Mouse (Mus musculus) spleen, postnatal 10 days (tissue): ENCODE data around the gene Txndc16.
A peak's percentile ranks its signal among the peaks of the same experiment; 100 is the strongest.

Source experiments
- DNase-seq, 2 experiments: peaks; one replicate each; pipeline ENCODE4 v3.0.0; 2021 to 2022; ENCODE audit warnings: low spot score in 2 of 2

The Txndc16 gene

DNA sequence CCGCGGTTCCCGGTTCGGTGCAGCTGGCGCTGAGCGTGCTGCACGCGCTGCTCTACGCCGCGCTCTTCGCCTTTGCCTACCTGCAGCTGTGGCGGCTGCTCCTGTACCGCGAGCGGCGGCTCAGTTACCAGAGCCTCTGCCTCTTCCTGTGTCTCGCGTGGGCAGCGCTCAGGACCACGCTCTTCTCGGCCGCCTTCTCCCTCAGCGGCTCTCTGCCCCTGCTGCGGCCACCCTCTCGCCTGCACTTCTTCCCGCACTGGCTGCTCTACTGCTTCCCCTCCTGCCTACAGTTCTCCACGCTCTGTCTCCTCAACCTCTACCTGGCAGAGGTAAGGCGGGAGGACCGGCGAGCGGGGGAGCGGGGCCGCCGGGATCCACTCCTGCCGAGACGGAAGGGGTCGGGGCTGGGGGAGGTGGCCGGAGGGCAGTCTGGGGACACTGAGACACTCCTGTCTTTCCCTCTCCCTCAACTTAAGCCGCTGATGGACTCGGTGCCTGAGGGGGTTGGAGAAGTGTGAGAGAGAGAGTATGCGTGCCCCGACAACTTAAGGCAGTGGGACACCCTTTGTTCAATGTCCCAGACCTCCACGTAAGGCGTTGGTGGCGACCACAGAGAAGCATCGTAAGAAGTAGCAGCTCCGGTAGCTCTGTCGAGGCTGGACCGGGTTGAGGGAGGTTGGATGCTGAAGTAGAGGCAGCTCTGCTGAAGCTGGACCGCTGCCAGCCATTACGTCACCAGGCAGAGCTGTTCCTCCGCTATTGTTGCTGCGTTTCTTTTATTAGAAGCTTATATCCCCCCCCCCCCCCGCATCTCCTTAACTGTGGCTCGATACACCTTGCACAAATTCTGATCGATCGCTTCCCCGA, at the start of gene Txndc16:
Gene Txndc16, minus strand, starts transcription at position 239 of the 867 bp plus-strand sequence.
- peak; percentile 46 to 81 for DNase-seq

DNA sequence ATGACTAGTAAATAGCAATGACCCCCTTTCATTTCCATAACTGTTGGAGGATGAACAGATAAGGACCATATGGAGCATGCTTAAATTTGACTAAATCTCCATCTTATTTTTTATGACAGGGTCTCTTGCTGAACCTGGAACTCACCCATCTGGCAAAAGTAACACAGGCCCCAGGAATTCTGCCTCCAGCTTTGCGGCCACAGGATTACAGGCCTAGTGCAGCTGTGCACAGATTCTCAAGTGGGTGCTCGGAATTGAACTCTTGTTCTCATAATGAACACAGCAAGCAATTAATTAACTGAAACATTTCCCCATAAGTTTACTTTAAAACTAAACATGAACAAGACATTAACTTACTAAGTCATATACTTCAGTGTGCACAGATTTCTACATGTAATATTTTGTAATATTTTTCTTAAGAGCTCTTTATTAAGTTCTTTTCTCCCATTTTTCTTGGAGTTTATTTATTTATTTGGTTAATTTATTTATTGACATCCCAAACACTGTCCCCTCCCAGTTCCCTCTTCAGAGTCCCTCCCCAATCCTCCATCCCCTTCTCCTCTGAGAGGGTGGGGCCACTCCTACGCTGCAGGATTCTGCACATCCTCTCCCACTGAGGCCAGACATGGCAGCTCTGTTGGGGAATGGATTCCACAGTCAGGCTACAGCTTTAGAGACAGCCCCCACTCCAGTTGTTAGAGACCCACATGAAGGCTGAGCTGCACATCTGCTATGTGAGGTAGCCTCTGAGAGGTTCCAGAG, 43.9 kb upstream of the Txndc16 start:
- no peak for DNase-seq

DNA sequence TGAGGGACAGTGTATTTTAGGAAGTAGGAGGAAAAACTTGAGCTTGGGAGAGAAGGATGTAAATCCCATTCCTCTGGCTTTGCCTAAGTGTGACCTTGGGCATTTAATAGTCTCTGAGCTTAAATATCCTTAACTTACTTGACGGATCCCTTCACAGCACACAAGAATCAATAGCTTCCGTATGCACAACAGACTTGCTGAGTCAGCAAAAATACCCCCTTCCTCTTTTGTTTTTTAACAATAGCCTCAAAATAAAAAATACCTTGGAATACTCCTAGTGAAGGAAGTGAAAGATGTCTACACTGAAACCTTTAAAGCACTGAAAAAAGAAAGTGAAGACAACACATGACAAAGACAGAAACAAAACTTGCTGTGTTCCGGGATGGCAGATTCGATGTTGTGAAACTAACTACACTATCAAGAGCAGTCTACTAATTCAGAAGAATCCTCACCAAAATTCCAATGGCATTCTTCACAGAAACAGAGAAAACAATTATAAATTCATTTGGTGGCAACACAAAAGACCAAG, 31.5 kb upstream of the Txndc16 start:
- DNase-seq: no peak

DNA sequence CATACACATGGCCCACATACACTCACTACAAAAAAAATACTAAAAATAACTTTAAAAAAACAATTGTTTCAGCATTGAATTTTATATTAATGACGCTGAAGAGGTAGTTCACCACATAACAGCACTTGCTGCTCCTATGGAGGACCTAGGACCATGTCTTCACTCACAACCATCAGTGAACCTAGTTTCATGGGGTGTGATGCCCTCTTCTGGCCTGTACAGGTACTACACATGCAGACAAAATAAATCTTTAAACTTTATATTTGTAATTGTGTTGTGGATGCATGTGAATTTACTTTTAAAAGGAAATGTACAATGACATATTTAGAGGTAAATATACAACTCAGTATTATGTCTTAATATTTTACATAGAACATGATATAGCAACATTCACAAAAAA, 21.5 kb upstream of the Txndc16 start:
- peak in 1 of 2 experiments; percentile 30 for DNase-seq

DNA sequence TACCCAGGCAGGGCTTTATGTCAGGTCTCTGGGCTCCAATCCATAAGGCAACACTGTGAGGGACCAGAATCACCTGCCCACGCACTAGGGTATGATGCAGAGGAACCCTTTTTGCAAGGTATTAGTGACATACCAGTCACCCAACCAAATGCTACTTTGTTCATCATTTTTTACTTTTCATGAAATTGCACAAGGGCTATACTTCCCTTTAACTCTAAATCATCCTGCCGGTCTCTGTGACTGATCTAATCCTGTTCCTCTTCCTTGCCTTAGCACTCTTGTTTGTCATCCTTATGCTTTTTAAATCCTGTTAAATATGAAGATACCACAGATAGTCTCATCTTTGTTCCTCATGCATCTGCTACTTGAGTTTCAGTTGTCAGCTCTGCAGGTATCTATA, 18.9 kb upstream of the Txndc16 start:
- DNase-seq: no peak

DNA sequence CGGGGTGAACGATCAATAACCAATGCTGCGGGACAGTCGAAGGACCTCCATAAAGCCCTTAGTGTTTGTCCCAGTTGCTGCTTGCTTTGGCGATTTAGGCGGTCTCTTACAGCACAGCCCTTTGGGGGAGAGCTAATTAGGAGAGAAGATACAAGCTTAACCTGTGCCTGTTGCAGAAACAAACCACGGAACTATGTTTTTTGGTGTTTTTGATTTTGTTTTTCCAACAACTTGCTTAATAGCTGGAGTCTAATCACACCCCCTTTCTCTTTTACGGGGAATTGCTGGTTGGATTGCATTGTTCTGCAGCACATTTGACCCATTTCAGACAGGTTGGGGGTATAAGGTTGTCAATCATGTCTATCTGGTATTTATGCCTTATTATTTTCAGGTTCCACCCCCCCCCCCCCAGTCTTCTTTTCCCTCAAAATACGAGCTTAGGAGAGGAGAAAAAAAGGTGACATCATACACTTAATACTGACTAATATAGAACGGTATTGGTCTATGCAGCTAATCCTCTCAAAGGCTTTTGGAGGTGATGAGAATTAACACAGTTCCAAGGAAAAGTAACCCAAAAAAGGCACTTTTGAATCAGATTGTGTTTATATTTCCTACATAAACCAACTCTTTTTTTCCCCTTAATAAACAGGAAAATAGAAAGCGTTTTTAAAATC, 966 bp upstream of the Txndc16 start:
- no peak for DNase-seq

DNA sequence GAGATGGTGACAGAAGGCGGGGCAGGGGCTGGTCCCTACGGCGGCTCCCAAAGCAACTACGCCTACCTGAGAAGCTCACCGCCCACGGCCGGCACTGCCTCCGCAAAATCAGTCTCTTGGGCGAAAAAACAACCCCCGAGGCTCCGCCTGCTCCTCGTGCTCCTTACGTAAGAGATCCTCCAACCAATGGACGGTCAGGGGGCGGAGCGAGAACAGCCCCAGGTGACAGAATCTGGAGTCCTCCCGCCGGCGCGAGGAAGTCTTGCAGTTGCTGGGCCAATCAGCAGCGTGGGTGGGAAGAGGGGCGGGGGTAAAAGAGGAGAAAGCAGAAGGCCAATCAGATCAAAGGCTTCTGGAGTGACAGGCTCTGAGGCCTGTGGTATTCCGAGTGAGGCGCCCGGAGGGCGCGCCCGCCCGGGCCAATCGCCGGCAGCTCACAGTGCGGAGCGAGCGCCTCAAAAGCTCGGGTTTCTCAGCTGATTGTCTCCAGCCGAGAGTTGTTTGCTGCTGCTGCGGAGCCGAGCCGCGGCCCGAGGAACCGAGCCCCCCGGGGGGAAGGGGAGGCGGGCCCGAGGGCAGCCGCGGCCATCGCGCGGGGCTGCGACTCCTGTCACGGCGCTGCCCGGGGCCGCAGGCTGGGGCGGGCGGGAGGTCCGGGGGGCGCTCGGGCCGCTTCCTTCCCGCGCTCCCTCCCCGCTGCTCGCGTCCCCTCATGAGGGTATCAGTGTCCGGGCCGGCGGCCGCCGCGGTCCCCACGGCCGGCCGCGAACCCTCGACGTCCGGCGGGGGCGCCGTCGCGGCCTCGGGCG, 643 bp downstream of the Txndc16 start, which contains the start of gene Gpr137c:
Gene Gpr137c, plus strand, starts transcription at position 437 of the 809 bp plus-strand sequence.
- DNase-seq: peak; percentile 75 to 96

DNA sequence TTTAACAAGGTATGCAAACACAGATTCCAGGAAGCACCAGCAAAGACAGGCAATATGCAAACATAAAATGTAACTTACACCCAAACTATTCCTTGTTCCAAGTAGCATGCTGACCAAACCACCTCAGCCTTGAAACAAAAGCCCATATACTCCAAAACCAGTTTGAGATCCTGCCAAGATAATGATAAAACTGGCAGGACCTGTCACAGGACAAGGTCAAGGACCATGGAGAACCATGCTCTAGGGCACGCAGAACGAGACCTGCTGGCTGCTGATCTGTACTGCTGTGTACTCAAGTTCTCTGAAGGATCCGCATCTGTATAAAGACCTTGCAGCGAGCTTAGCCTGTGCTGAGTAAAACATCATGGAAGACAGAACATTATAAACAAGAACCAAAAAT, 2.4 kb downstream of the Txndc16 start:
- no peak for DNase-seq

DNA sequence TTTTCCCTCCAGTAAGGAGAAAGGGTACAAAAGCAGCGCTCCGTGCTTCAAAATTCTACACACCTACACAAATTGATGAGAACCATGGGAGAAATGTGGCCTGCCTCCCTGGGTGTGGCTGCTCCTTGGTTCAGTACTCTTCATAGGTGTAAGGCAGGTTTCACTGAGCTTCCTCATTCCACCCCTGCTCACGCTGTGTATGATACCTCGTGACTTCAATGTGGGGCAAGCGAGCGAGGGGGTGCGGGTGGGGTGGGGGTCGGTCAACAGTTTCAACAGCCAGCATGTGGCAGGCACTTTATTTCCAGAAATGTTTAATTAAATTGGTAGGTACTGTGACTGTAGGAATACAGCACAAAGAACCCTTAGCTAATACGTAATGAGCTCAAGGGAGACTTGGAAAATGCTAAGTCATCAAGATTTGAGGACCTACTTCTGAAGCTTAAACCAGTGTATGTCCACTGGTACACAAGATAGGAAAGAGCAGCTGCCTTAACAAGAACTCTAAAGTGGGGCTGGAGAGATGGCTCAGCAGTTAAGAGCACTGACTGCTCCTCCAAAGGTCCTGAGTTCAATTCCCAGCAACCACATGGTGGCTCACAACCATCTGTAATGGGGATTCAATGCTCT, 3.3 kb downstream of the Txndc16 start:
- DNase-seq: no peak

DNA sequence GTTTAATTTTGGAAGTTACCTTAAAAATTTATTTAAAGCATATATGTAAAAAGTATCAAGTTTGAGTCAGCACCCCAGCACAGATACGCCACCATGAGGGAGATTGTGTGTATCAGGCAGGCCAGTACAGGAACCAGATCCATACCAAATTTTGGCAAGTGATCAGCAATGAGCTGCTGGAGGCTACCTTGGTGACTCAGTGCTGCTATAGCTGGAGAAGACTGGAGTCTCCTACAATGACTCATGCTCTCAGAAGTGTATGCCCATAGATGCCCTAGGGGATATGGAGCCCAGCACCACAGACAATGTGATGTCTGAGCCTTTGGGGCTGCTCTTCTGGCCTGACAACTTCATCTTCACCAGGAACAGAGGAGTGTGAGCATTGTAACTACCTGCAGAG, 8.7 kb downstream of the Txndc16 start:
- DNase-seq: no peak

DNA sequence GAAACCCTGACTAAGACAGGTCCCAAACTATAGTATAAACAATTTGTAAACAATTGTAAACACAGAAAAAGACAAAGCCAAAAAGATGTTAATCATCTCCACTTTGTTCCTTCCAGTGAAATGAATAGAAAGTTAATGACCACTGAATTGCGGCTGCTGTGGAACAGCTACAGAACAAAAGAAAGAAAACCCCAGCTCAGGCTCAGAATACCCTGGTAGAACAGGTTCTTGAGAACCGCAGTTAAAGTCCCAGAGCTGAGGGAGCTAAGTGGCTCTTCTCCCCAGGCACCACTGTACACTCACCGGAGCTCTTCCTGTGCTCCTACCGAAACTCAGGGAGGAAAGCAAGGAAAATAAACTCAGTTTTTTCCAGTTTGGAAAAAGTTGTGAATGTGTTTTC, 9.4 kb downstream of the Txndc16 start:
- DNase-seq: no peak

DNA sequence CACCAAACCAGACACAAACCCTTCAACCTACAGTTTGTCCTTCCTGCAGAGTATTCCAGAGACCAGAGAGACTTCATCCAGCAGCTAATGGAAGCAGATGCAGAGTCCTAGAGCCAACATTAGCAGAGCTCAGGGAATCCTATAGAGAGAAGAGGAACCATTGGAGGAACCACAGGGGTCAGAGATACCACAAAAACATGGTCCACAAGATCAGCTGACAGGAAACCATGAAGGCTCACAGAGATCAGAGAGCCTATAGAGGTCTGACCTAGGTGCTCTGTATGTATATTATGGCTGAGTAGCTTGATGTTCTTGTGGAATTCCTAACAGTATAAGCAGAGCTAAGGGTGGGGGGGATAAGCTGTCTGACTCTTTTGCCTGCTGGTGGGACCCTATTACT, 19.5 kb downstream of the Txndc16 start:
- DNase-seq: no peak

DNA sequence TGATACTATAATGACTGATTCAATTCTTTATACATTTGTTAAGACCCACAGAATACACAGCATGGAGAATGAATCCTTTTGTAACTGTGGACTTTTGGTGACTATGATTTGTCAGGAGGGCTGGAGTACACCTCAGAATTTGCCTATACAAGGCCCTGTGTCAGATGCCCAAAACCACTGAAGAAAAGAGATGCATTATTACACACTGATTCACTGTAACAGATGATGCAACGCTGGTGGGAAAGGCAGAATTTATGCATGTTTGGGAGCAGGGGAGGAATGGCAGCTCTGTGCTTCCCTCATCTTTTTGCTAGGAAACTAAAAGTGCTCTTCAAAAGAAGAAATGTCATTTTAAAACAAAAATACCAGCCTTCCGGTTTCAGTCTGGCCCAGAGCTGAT, 29.1 kb downstream of the Txndc16 start:
- no peak for DNase-seq

DNA sequence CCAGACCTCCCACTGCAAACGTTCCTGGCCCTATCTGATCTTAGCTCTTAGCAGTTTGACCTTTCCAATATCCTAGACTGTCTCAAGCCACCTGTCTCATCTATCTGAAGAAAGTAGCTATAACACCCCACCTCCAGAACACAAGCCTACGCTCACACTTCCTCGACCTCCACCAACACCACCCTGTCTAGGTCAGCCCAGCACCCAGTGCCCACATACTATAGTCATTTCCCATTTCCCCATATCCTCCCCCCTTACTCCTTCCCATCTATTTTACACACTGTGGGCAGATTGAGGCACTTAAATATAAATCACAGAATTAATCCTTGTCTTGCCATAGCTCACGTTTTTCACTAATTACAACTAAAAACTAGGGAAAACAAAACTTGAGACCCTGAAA, 38.5 kb downstream of the Txndc16 start:
- no peak for DNase-seq

DNA sequence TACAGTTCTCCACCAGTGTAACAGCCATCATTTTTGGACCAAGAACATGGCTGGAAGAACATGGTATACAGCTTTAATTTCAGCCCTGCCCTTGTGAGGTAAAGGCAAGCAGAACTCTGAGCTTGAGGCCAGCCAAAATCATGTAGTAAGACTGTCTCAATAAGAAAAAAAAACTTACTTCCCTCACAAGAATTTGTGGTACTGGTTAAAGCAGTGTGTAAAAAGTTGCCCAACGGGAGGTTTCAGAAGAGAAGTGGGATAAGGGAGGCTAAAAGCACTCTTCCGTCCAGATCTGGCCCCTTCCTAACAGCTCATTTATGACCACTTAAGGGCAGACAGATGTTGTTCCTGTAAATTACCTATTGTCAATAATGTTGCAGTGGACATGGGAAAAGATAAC, 40.5 kb downstream of the Txndc16 start:
- no peak for DNase-seq

DNA sequence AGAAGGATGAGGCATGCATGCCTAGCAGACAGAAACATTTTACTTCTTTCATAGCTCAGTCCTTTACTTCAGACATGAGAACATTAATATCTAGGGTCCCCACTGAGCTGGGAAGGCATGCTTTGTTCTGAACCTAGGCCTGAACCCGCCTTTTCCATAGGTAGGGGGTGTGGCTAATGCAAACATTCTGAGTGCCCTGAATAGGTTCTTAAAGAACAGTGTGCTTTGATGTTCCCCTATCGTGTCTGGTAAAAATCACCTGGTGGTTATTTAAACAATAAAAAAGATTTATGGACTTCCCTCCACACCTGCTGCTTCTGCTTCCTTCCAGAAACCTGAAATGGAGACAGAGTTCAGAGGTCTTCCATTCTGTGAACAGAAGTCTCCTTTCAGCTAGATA, 40.9 kb downstream of the Txndc16 start:
- no peak for DNase-seq

DNA sequence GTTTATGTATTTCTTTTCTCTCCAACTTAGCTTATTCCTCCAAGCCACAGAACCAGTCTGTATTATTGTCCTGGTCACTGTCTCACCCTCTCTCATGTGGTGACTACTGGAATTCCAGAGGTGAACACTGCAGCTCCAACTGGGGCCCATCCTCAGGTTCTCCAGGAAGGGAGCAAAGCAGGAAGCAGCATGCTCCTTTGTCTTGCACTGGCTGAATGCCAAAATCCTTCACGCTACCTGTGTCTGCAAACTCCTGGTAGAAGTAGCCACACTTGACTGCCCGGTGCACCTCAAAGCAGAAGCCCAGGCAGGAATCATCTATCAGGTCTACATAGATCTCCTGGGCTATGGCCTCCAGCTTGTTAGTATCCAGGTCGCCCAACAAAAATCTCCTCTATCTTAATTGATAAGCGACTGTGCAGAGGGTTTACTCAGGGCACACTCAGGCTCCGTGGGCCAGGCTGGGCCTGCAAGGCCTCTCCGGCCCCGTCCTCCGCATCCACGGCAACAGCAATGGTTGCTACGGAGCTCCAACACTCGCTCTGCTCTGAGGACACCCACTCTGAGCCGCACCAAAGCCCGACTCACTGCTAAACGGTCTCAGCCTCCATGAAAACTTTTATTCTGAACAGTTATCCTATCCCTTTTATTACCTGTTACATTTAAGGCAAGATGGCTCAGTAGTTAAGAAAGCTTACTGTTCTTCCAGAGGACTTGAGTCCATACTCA, 45.0 kb downstream of the Txndc16 start:
- DNase-seq: no peak

DNA sequence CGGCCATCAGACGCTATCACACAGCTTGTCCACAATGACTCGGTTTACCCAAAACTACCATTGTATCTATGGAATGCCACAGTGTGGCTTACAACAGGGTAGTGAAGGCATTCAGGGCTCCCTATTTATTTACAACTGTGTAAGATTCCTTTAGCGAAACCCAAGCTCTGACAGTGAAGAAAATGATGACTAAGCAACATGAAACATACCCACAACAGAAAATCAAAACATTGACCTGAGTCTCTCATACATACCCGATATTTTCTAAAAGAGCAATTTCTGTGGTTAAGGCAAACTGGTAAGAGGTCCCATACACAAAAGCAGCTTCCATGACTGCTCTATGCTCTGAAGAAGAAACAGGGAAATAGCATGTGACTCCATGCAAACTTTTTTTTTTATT, 47.9 kb downstream of the Txndc16 start:
- no peak for DNase-seq

DNA sequence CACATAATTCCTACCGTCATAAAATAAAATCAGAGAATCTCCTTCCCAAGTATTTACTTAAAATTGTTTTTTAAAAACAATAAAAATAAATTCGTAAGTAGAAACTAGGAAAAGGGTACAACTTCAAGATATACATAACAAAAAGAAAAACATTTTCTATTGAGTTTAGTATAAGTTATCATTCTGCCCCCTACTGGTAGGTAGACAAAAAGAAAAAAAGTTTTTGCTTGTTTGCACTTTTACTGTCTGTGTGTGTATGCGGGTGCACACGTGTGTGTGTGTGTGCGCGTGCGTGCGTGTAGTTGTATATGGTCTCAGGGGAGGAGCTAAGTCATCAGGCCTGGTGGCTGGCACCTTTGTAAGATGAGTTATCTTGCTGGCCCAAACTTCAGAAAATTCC, 52.8 kb downstream of the Txndc16 start:
- DNase-seq: no peak

DNA sequence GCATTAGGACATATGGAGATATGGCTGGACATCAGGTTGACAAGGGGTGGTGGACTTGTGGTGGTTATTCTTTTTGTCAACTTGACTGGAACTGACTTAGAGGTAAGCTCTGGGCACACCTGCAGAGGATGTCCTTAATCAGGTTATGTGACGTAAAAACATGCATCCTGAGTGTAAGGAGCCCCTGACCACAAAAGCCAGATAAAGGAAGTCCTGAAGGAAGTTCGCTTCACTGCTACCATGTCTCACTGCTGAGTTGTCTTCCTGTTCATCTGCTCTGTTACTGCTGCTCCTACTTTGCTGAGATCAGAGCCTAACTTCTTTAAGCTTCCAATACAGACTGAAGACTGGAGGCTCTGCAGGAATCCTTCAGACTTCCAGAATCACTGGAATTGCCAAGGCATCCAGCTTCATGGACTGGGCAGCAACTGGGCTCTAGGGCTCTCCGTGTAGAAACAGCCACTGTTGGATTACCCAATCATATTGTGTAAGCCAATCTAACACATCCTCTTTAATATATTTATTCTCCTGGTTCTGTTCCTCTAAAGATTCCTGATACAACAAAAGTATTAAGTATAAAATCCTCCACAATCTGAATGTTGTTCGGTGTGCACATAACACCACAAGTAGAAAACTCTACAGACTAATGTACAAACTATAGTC, 64.5 kb downstream of the Txndc16 start:
- DNase-seq: peak in 1 of 2 experiments; percentile 19
